In the genomic region with DNA sequence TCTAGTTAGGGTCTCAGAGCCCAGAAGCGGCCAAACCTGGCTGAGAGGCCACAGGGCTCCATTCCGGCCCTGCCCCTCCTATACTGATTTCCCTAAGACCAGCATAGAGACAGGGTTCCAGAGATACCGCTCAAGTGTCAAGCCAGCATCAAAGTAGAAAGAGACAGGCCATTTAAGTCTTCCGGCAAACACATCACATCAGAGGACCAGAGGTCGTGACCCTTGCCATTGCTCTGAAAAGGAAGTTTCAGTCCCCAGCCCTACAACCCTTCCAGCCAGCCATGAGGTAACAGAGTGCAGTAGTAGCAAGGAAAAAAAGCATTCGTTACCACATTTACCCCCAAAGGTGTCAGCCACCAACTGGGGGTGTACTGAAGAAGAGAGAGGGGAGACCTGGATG, we compare ENCODE assay signal across 13 mouse cellular contexts. TPM values are rescaled to one million over a fixed set of nuclear protein-coding genes. Genes with fewer than 3 reads are reported as not detected.
DNase-seq lines count a peak whose midpoint lies in the region; ATAC-seq and TF ChIP-seq lines count a peak whose summit lies in the region.
"Had no signal": no experiment of that assay in that cellular context is flagged by ENCODE, and none has a peak within 500 bp of the region (broad histone marks: within the 10 kb centered on the region; RNA-seq: fewer than 3 reads in every experiment).

No protein-coding gene starts in this region.

- H3K27ac ChIP-seq in forebrain, embryonic 11.5 days (ENCODE audit: low read depth, low read length): no peak overlapping the region
- no peak overlapping the region for H3K27ac ChIP-seq in forebrain, postnatal 0 days (ENCODE audit: low read depth, low read length)
- H3K27ac ChIP-seq in lung, embryonic 15.5 days: no peak overlapping the region; the same call in 1 of the 2 replicates
- no peak overlapping the region for H3K27ac ChIP-seq in hindbrain, embryonic 13.5 days
- H3K27ac ChIP-seq in neural tube, embryonic 14.5 days (ENCODE audit: low read depth, low read length): no peak overlapping the region
- H3K27ac ChIP-seq: liver, embryonic 13.5 days had no signal

- H3K9ac ChIP-seq in forebrain, embryonic 11.5 days (ENCODE audit: low read length): no peak overlapping the region
- no peak overlapping the region for H3K9ac ChIP-seq in forebrain, postnatal 0 days
- no peak overlapping the region for H3K9ac ChIP-seq in lung, embryonic 15.5 days
- peak overlapping the region; percentile 86 for H3K9ac ChIP-seq in hindbrain, embryonic 13.5 days
- H3K9ac ChIP-seq in neural tube, embryonic 14.5 days (replicated peaks; ENCODE audit: low read depth, low read length): no peak overlapping the region
- H3K9ac ChIP-seq: liver, embryonic 13.5 days had no signal

- no peaks in the 10 kb centered on the region; the same call in 1 of the 2 replicates for H3K36me3 ChIP-seq in forebrain, embryonic 11.5 days (ENCODE audit: control insufficient read depth, insufficient read depth, low read length)
- peaks cover 25% of the 10 kb centered on the region; the same call in 1 of the 2 replicates for H3K36me3 ChIP-seq in forebrain, postnatal 0 days (ENCODE audit: insufficient read depth)
- H3K36me3 ChIP-seq in lung, embryonic 15.5 days: peaks cover 22% of the 10 kb centered on the region; the same call in 1 of the 2 replicates
- peaks cover 26% of the 10 kb centered on the region for H3K36me3 ChIP-seq in hindbrain, embryonic 13.5 days
- H3K36me3 ChIP-seq in neural tube, embryonic 14.5 days (ENCODE audit: control insufficient read depth, insufficient read depth, low read length): no peaks in the 10 kb centered on the region; the same call in 1 of the 2 replicates

- DNase-seq in forebrain, embryonic 11.5 days (ENCODE audit: low spot score): no peak
- DNase-seq in forebrain, postnatal 0 days: no peak
- no peak for DNase-seq in lung, adult 2 months
- DNase-seq in retina, embryonic 14.5 days (ENCODE audit: low spot score): no peak
- no peak for DNase-seq in right cerebral cortex, adult 18-20 months
- DNase-seq: cerebellum, postnatal 25 days; liver, embryonic 13.5 days; spleen, adult 18-20 months had no signal

- TF ChIP-seq CTCF in forebrain, postnatal 0 days (IDR thresholded peaks at IDR 0.05; ENCODE audit: low read depth): no peak
- no peak for TF ChIP-seq CTCF in lung, adult 2 months (IDR thresholded peaks at IDR 0.05; ENCODE audit: insufficient read depth, low read length)

- no peaks in the 10 kb centered on the region for H3K27me3 ChIP-seq in forebrain, embryonic 11.5 days (ENCODE audit: control insufficient read depth, insufficient read depth, low read length)
- H3K27me3 ChIP-seq in forebrain, postnatal 0 days (ENCODE audit: insufficient read depth, low read length): no peaks in the 10 kb centered on the region
- H3K27me3 ChIP-seq in lung, embryonic 15.5 days: no peaks in the 10 kb centered on the region
- no peaks in the 10 kb centered on the region for H3K27me3 ChIP-seq in hindbrain, embryonic 13.5 days
- no peaks in the 10 kb centered on the region for H3K27me3 ChIP-seq in neural tube, embryonic 14.5 days (ENCODE audit: control insufficient read depth, insufficient read depth, low read length)

- no peaks in the 10 kb centered on the region for H3K9me3 ChIP-seq in forebrain, embryonic 11.5 days (ENCODE audit: control insufficient read depth, low read length)
- H3K9me3 ChIP-seq in forebrain, postnatal 0 days (ENCODE audit: low read length): no peaks in the 10 kb centered on the region
- no peaks in the 10 kb centered on the region for H3K9me3 ChIP-seq in lung, embryonic 15.5 days
- H3K9me3 ChIP-seq in hindbrain, embryonic 13.5 days: no peaks in the 10 kb centered on the region
- no peaks in the 10 kb centered on the region for H3K9me3 ChIP-seq in neural tube, embryonic 14.5 days (ENCODE audit: control insufficient read depth, low read length)
- H3K9me3 ChIP-seq: liver, embryonic 13.5 days had no signal

- 32% methylated on average over 6 of the region's 6 CpGs for WGBS in forebrain, embryonic 11.5 days
- 45% methylated on average over 6 of the region's 6 CpGs for WGBS in forebrain, postnatal 0 days
- 49% methylated on average over 6 of the region's 6 CpGs for WGBS in lung, embryonic 15.5 days
- 74% methylated on average over 6 of the region's 6 CpGs for WGBS in lung, adult 2 months
- 21% methylated on average over 6 of the region's 6 CpGs for WGBS in hindbrain, embryonic 13.5 days
- WGBS in neural tube, embryonic 14.5 days: 35% methylated on average over 6 of the region's 6 CpGs

- no peak overlapping the region for H3K4me3 ChIP-seq in forebrain, embryonic 11.5 days (ENCODE audit: low read depth, low read length)
- H3K4me3 ChIP-seq in forebrain, postnatal 0 days (ENCODE audit: low read depth, low read length): no peak overlapping the region
- no peak overlapping the region for H3K4me3 ChIP-seq in lung, embryonic 15.5 days
- H3K4me3 ChIP-seq in lung, adult 2 months (replicated peaks; ENCODE audit: extremely low read depth, low read depth, low read length): no peak overlapping the region
- peak overlapping the region; percentile 66; the same call in 1 of the 2 replicates for H3K4me3 ChIP-seq in hindbrain, embryonic 13.5 days
- no peak overlapping the region for H3K4me3 ChIP-seq in neural tube, embryonic 14.5 days (ENCODE audit: low read depth, low read length)
- H3K4me3 ChIP-seq: liver, embryonic 13.5 days; myocyte had no signal

- H3K4me2 ChIP-seq in forebrain, embryonic 11.5 days (ENCODE audit: low read depth, low read length, severe bottlenecking): 0 out of 2 replicates have a peak overlapping the region, but pooled peaks have one; percentile 18
- H3K4me2 ChIP-seq in forebrain, postnatal 0 days (ENCODE audit: low read depth): no peak overlapping the region
- H3K4me2 ChIP-seq in lung, embryonic 15.5 days: 0 out of 2 replicates have a peak overlapping the region, but pooled peaks have one; percentile 25
- H3K4me2 ChIP-seq in hindbrain, embryonic 13.5 days: peak overlapping the region; percentile 92
- H3K4me2 ChIP-seq in neural tube, embryonic 14.5 days (ENCODE audit: low read depth, low read length): peak overlapping the region; percentile 68; the same call in 1 of the 2 replicates

- no peak for TF ChIP-seq POLR2A in lung, adult 2 months (IDR thresholded peaks at IDR 0.05; ENCODE audit: borderline replicate concordance, extremely low read depth, low read depth, low read length)

- no peak for ATAC-seq in forebrain, embryonic 11.5 days (replicated peaks; ENCODE audit: low FRiP score)
- ATAC-seq in forebrain, postnatal 0 days: no peak
- ATAC-seq in lung, embryonic 15.5 days (ENCODE audit: borderline replicate concordance, extremely low read depth, low FRiP score, low TSS enrichment): no peak
- no peak for ATAC-seq in hindbrain, embryonic 13.5 days (ENCODE audit: low FRiP score)
- ATAC-seq in neural tube, embryonic 14.5 days (ENCODE audit: low read depth): no peak

- H3K4me1 ChIP-seq in forebrain, embryonic 11.5 days (replicated peaks; ENCODE audit: control insufficient read depth, insufficient read depth, low read length): peaks cover 55% of the 10 kb centered on the region
- peaks cover 11% of the 10 kb centered on the region for H3K4me1 ChIP-seq in forebrain, postnatal 0 days (ENCODE audit: insufficient read depth)
- peaks cover 60% of the 10 kb centered on the region for H3K4me1 ChIP-seq in lung, embryonic 15.5 days
- H3K4me1 ChIP-seq in lung, adult 2 months (ENCODE audit: control insufficient read depth, insufficient read depth, low read length): peaks cover 2% of the 10 kb centered on the region; the same call in 1 of the 2 replicates
- H3K4me1 ChIP-seq in hindbrain, embryonic 13.5 days (replicated peaks): peaks cover 73% of the 10 kb centered on the region
- H3K4me1 ChIP-seq in neural tube, embryonic 14.5 days (ENCODE audit: control insufficient read depth, insufficient read depth, low read length): peaks cover 39% of the 10 kb centered on the region

RNA-seq across cellular contexts. Expression of gene Agrn, which starts 2.9 kb away (rescaled TPM):
- polyA plus RNA-seq in forebrain, embryonic 11.5 days (2014; fragmentation: Nextera tagmentation; extraction: Ambion mirVana): 97.0 and 108 TPM in 2 replicates
- total RNA-seq in forebrain, postnatal 0 days (2014; rRNA removed): 218 and 261 TPM in 2 replicates
- 48.2 and 61.3 TPM in 2 replicates for polyA plus RNA-seq in forebrain, postnatal 0 days (2015; fragmentation: Nextera tagmentation; extraction: Ambion mirVana)
- polyA plus RNA-seq in lung, embryonic 15.5 days (2015; fragmentation: Nextera tagmentation; extraction: Ambion mirVana): 75.6 and 77.0 TPM in 2 replicates
- 190 and 214 TPM in 2 replicates for polyA plus RNA-seq in lung, adult 2 months (2012; rRNA removed)
- 120 and 132 TPM in 2 replicates for polyA plus RNA-seq in hindbrain, embryonic 13.5 days (2015; fragmentation: Nextera tagmentation; extraction: Ambion mirVana)
- polyA plus RNA-seq in neural tube, embryonic 14.5 days (2014; fragmentation: Nextera tagmentation; extraction: Ambion mirVana): 100 and 136 TPM in 2 replicates

RNA-seq across cellular contexts. Expression of gene Isg15, which starts 6.3 kb away (rescaled TPM):
- 0.35 and 0.37 TPM in 2 replicates for polyA plus RNA-seq in forebrain, embryonic 11.5 days (2014; fragmentation: Nextera tagmentation; extraction: Ambion mirVana)
- total RNA-seq in forebrain, postnatal 0 days (2014; rRNA removed): 1.4 and 2.2 TPM in 2 replicates
- 2.4 and 3.4 TPM in 2 replicates for polyA plus RNA-seq in forebrain, postnatal 0 days (2015; fragmentation: Nextera tagmentation; extraction: Ambion mirVana)
- polyA plus RNA-seq in lung, embryonic 15.5 days (2015; fragmentation: Nextera tagmentation; extraction: Ambion mirVana): 2.1 and 3.1 TPM in 2 replicates
- 8.1 and 12.2 TPM in 2 replicates for polyA plus RNA-seq in lung, adult 2 months (2012; rRNA removed)
- 1.4 and 1.7 TPM in 2 replicates for polyA plus RNA-seq in hindbrain, embryonic 13.5 days (2015; fragmentation: Nextera tagmentation; extraction: Ambion mirVana)
- 0.50 and 1.2 TPM in 2 replicates for polyA plus RNA-seq in neural tube, embryonic 14.5 days (2014; fragmentation: Nextera tagmentation; extraction: Ambion mirVana)
- total RNA-seq: layer of hippocampus, postnatal 10 days had no signal

RNA-seq across cellular contexts. Expression of gene AW011738, which starts 8.8 kb away (rescaled TPM):
- polyA plus RNA-seq in forebrain, embryonic 11.5 days (2014; fragmentation: Nextera tagmentation; extraction: Ambion mirVana): 2.0 and 2.3 TPM in 2 replicates
- 3.5 and 5.7 TPM in 2 replicates for total RNA-seq in forebrain, postnatal 0 days (2014; rRNA removed)
- polyA plus RNA-seq in forebrain, postnatal 0 days (2015; fragmentation: Nextera tagmentation; extraction: Ambion mirVana): 1.8 and 3.4 TPM in 2 replicates
- 2.7 and 3.5 TPM in 2 replicates for polyA plus RNA-seq in lung, embryonic 15.5 days (2015; fragmentation: Nextera tagmentation; extraction: Ambion mirVana)
- 4.6 and 5.1 TPM in 2 replicates for polyA plus RNA-seq in lung, adult 2 months (2012; rRNA removed)
- 4.9 and 6.8 TPM in 2 replicates for polyA plus RNA-seq in hindbrain, embryonic 13.5 days (2015; fragmentation: Nextera tagmentation; extraction: Ambion mirVana)
- 1.8 TPM in 2 replicates for polyA plus RNA-seq in neural tube, embryonic 14.5 days (2014; fragmentation: Nextera tagmentation; extraction: Ambion mirVana)

RNA-seq across cellular contexts. Expression of gene Perm1, which starts 21.3 kb away (rescaled TPM):
- polyA plus RNA-seq in forebrain, embryonic 11.5 days (2014; fragmentation: Nextera tagmentation; extraction: Ambion mirVana): 1.4 and 1.6 TPM in 2 replicates
- 1.1 and 1.3 TPM in 2 replicates for total RNA-seq in forebrain, postnatal 0 days (2014; rRNA removed)
- polyA plus RNA-seq in forebrain, postnatal 0 days (2015; fragmentation: Nextera tagmentation; extraction: Ambion mirVana): 0.69 and 0.86 TPM in 2 replicates
- 0.49 and 0.55 TPM in 2 replicates for polyA plus RNA-seq in lung, embryonic 15.5 days (2015; fragmentation: Nextera tagmentation; extraction: Ambion mirVana)
- 2.0 and 6.0 TPM in 2 replicates for polyA plus RNA-seq in lung, adult 2 months (2012; rRNA removed)
- polyA plus RNA-seq in hindbrain, embryonic 13.5 days (2015; fragmentation: Nextera tagmentation; extraction: Ambion mirVana): 2.5 and 2.7 TPM in 2 replicates
- 2.2 and 2.9 TPM in 2 replicates for polyA plus RNA-seq in neural tube, embryonic 14.5 days (2014; fragmentation: Nextera tagmentation; extraction: Ambion mirVana)
- polyA plus RNA-seq: liver, embryonic 13.5 days had no signal

RNA-seq across cellular contexts. Expression of gene Plekhn1, which starts 40.3 kb away (rescaled TPM):
- 26.7 and 27.2 TPM in 2 replicates for polyA plus RNA-seq in forebrain, embryonic 11.5 days (2014; fragmentation: Nextera tagmentation; extraction: Ambion mirVana)
- 37.2 and 43.7 TPM in 2 replicates for total RNA-seq in forebrain, postnatal 0 days (2014; rRNA removed)
- 11.8 and 14.3 TPM in 2 replicates for polyA plus RNA-seq in forebrain, postnatal 0 days (2015; fragmentation: Nextera tagmentation; extraction: Ambion mirVana)
- polyA plus RNA-seq in lung, embryonic 15.5 days (2015; fragmentation: Nextera tagmentation; extraction: Ambion mirVana): 19.0 and 21.1 TPM in 2 replicates
- polyA plus RNA-seq in lung, adult 2 months (2012; rRNA removed): 61.9 and 78.1 TPM in 2 replicates
- polyA plus RNA-seq in hindbrain, embryonic 13.5 days (2015; fragmentation: Nextera tagmentation; extraction: Ambion mirVana): 26.4 and 26.6 TPM in 2 replicates
- polyA plus RNA-seq in neural tube, embryonic 14.5 days (2014; fragmentation: Nextera tagmentation; extraction: Ambion mirVana): 30.7 and 31.6 TPM in 2 replicates
